Mouse (Mus musculus) forebrain, embryonic 11.5 days (tissue): ENCODE results near the gene Chrd. TPM values are rescaled to one million over a fixed set of nuclear protein-coding genes. Genes with fewer than 3 reads are reported as not detected.

ENCODE experiments used
- ATAC-seq: fragments of 200-750 bp; cut with Nextera tagmentation; replicated peaks from 2 replicates; pipeline ENCODE4 v1.8.0; 2017; ENCODE audit warnings: moderate TSS enrichment; ENCODE audit not compliant: low FRiP score
- DNase-seq: peaks from one replicate; pipeline ENCODE4 v3.0.0-alpha.2; 2017; ENCODE audit warnings: low spot score
- H3K27ac ChIP-seq: fragments of 300-500 bp; sonication (generic); 2 replicates; pipeline ENCODE4 v1.5.1; 2014; ENCODE audit warnings: low read depth, low read length
- H3K27me3 ChIP-seq: fragments of 300-500 bp; sonication (generic); 2 replicates; pipeline ENCODE4 v1.6.1; 2014; ENCODE audit warnings: mild to moderate bottlenecking, low read length, mixed read lengths; ENCODE audit not compliant: control insufficient read depth, insufficient read depth
- H3K36me3 ChIP-seq: fragments of 300-500 bp; sonication (generic); 2 replicates; pipeline ENCODE4 v1.6.1; 2014; ENCODE audit warnings: mild to moderate bottlenecking, low read length, moderate library complexity, mixed read lengths; ENCODE audit not compliant: control insufficient read depth, insufficient read depth
- H3K4me1 ChIP-seq: fragments of 300-500 bp; sonication (generic); replicated peaks from 2 replicates; pipeline ENCODE4 v1.6.1; 2014; ENCODE audit warnings: low read length, mixed read lengths; ENCODE audit not compliant: control insufficient read depth, insufficient read depth
- H3K4me2 ChIP-seq: fragments of 300-500 bp; sonication (generic); 2 replicates; pipeline ENCODE4 v1.6.1; 2014; ENCODE audit warnings: low read depth, mild to moderate bottlenecking, low read length, moderate library complexity, mixed read lengths; ENCODE audit not compliant: severe bottlenecking
- H3K4me3 ChIP-seq: fragments of 300-500 bp; sonication (generic); 2 replicates; pipeline ENCODE4 v1.5.1; 2014; ENCODE audit warnings: low read depth, low read length
- H3K9ac ChIP-seq: fragments of 300-500 bp; sonication (generic); 2 replicates; pipeline ENCODE4 v1.6.1; 2014; ENCODE audit warnings: low read length
- H3K9me3 ChIP-seq: fragments of 300-500 bp; sonication (generic); 2 replicates; pipeline ENCODE4 v1.6.1; 2016; ENCODE audit warnings: low read length, mixed read lengths; ENCODE audit not compliant: control insufficient read depth
- WGBS: fragments of 180-500 bp; shearing (Covaris S2); extraction: QIAGEN DNeasy Blood & Tissue Kit; methylation state at CpG from one replicate; pipeline ENCODE4 v1.1.7; 2014; 5-methylcytosine and 5-hydroxymethylcytosine counted together
- polyA plus RNA-seq: library from polyadenylated mRNA; unstranded; fragments of >200 nt; fragmentation: Nextera tagmentation; extraction: Ambion mirVana; gene quantifications from 2 replicates; pipeline ENCODE4 v1.2.1, GENCODE M21; 2014

Gene Chrd
- polyA plus RNA-seq, 1 experiment from 2014 or later = 2.3 TPM

DNA sequence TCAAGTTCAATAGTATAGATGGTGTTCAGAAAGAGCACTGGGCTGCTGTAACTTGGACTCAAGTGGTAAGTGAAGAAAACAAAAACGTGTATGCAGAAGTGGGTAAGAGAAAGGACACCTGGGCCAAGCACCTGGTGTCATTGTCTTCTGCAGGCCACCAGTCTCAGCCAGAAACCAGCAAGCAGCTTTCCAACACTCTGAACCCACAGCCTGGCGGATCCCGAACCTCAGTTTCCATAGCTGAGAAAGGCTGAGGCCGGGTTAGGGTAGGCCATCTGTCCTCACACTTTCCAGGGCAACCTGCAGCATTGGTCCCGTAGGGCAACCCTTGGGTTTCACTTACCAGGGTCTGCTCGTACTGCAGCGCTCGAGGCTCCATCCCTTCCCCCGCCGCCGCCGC lies 17.4 kb upstream of the Chrd start:
- Histone ChIP-seq H3K27me3 (no peaks in the 10 kb centered on the region), H3K4me1 (peaks cover 9% of the 10 kb centered on the region; the same call in 1 of the 2 replicates), H3K4me3 (peak overlapping the region; percentile 44), H3K4me2 (peak overlapping the region; percentile 85), H3K27ac (peak overlapping the region; percentile 84), H3K9me3 (no peaks in the 10 kb centered on the region), H3K36me3 (no peaks in the 10 kb centered on the region; the same call in 1 of the 2 replicates), H3K9ac (peak overlapping the region; percentile 76)
- no peak; the same call in 1 of the 2 replicates for ATAC-seq
- no peak for DNase-seq
- WGBS = 1% methylated on average over 12 of the region's 12 CpGs

DNA sequence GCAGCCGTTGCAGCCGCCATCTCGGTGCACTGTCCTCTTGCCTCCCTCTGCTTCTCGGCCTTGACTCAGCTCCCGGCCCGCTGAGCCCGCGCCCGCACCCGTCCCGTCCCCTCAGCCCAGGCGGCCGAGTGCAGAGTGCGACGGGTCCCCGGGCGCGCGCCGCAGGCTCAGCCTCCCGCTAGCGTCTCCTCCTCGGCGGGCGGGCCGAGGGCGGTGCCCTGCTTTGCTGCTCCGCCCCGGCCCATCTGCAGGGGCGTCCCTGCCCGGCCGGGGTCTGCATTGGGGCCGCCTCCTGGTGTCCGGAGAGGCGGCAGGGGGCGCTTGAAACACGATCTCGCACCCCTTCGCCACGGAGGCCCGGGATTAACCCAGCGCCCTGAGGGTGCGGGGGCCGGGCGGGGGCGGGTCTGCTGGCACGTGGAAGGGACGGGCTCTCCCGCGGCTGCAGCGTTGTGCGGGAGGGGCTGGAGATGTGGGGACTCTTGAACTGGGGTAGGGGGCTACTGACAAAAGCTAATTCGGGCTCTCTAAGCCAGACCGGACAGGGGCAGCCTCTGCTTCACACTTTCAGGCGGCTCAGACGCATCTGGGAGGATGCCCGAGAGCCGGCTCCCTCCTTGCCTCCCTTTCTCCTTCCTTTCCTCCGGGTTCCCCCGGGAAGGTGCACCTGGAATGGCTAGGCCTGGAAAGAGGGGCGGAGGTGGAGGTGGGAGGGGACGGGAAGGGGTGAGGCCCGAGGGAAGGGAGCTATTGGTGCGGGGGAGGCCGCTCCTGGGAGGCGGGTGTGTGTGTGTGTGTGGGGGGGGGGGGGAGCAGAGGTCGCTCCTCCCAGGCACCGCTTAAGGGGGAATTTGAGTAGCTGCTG lies 16.7 kb upstream of the Chrd start:
- Histone ChIP-seq H3K4me3 (peak overlapping the region; percentile 44), H3K27ac (peak overlapping the region; percentile 84), H3K4me2 (peak overlapping the region; percentile 85), H3K4me1 (peaks cover 9% of the 10 kb centered on the region; the same call in 1 of the 2 replicates), H3K27me3 (no peaks in the 10 kb centered on the region), H3K36me3 (no peaks in the 10 kb centered on the region; the same call in 1 of the 2 replicates), H3K9ac (peak overlapping the region; percentile 76), H3K9me3 (no peaks in the 10 kb centered on the region)
- DNase-seq = peak; percentile 93
- WGBS = under 1% methylated on average over 60 of the region's 68 CpGs
- peak; percentile 87 for ATAC-seq

DNA sequence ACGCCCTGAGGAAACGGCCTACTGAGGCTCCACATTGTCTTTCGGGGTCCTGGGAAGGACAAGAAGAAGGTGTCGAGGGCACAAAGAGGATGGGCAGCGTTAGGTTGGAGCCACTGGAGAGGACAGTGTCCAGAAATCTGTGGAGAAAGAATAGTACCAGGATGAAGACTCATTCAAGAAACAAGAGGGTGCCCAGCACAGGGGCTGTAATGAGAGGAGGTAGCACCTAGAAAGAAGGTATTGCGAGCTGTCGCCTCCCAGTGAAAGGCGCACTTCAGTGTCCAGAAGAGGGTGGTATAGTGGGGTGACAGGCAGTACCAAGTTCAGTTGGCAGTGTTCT lies 16.1 kb upstream of the Chrd start:
- 1% methylated on average over 8 of the region's 8 CpGs for WGBS
- peak overlapping the region; percentile 85 for H3K4me2 ChIP-seq
- no peak; the same call in 1 of the 2 replicates for ATAC-seq
- no peaks in the 10 kb centered on the region for H3K9me3 ChIP-seq
- H3K36me3 ChIP-seq = no peaks in the 10 kb centered on the region; the same call in 1 of the 2 replicates
- H3K4me1 ChIP-seq = peaks cover 9% of the 10 kb centered on the region; the same call in 1 of the 2 replicates
- H3K9ac ChIP-seq = peak overlapping the region; percentile 76
- H3K4me3 ChIP-seq = peak overlapping the region; percentile 44
- H3K27me3 ChIP-seq = no peaks in the 10 kb centered on the region
- DNase-seq = no peak
- peak overlapping the region; percentile 84 for H3K27ac ChIP-seq

DNA sequence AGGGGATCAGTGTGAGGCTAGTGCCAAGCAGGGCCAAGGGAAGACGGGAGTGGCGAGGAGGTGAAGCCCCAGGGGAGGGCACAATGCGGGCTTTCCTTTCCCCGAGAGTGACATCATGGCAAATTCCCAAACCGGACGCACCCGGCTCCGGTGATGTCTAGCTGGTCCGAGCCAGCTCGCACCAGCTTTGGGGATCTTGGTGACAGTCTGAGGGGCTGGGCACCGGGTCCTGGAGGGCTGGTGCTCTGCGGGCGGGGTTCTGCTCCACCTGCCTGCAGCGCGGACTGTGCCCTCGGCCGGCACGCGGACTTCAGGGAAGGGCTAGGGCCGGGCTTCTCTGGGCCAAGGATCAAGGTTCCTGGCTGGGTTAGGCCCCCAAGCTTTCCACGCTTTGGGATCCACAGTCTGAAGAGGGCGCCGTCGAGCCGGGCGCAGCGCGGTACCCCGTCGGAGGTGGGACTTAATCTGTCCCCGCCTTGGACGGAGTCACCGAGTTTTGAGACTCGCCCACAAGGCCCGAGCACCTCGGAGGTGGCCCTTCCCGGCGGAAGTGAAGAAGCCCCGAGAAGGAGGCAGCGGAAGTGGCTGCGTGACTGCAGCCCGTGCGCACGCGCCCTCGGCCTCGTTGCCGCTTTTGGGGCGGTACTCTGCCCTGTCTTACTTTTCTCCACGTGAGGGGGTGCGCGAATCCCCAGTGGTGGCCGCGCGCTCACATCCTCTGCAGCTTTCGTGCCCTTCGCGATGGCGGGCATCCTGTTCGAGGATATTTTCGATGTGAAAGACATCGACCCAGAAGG lies 15.5 kb upstream of the Chrd start, which contains the start of the genes Polr2h and Clcn2:
Gene Polr2h (plus strand): TSS at position 485 of the 797 bp plus-strand sequence.
Gene Clcn2 (minus strand): TSS at position 566 of the 797 bp plus-strand sequence.
- no peaks in the 10 kb centered on the region; the same call in 1 of the 2 replicates for H3K36me3 ChIP-seq
- WGBS = under 1% methylated on average over 62 of the region's 62 CpGs
- H3K9me3 ChIP-seq = no peaks in the 10 kb centered on the region
- H3K4me2 ChIP-seq = peak within 1 kb of the TSS; percentile 85
- H3K4me1 ChIP-seq = peaks cover 9% of the 10 kb centered on the region; the same call in 1 of the 2 replicates
- peak within 1 kb of the TSS; percentile 84 for H3K27ac ChIP-seq
- DNase-seq = peak; percentile 96
- H3K9ac ChIP-seq = peak within 1 kb of the TSS; percentile 76
- ATAC-seq = peak; percentile 83
- no peaks in the 10 kb centered on the region for H3K27me3 ChIP-seq
- H3K4me3 ChIP-seq = peak within 1 kb of the TSS; percentile 44

DNA sequence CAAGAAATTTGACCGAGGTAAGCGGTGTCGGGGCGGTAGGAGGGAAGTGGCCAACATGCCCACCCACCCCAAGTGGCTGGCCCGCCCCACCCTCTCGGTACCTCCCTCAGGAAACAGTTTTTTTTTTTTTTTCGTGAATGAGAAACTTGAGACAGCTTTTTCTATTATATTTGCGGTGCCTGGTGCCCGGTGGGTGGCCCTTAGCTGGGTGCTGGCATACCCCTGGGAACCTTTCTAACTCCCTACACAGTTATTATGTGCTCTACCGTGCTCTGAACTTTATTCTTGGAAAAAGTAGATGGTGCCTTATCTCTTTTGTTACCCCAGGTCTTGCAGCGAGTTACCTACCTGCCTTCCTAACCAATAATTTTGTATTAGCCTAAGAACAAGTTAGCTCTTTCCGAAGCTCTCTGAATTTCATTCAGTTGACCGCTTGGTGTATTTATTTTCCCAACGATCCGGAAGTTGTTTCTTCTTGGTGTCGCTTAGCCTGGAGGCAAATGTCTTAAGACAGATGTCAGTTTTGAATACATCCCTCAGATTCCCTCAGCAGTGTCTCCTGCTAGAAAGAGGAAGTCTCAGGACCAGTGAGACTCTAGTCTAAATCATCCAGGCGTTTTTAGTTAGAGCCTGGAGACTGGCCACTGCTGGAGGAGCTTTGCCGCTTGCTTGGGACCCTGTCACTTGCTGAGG lies 14.8 kb upstream of the Chrd start:
- peak overlapping the region; percentile 44 for H3K4me3 ChIP-seq
- no peaks in the 10 kb centered on the region for H3K9me3 ChIP-seq
- peak overlapping the region; percentile 76 for H3K9ac ChIP-seq
- H3K36me3 ChIP-seq = no peaks in the 10 kb centered on the region; the same call in 1 of the 2 replicates
- peak overlapping the region; percentile 85 for H3K4me2 ChIP-seq
- H3K27ac ChIP-seq = peak overlapping the region; percentile 84; the same call in 1 of the 2 replicates
- WGBS = 4% methylated on average over 18 of the region's 18 CpGs
- no peak for ATAC-seq
- H3K27me3 ChIP-seq = no peaks in the 10 kb centered on the region
- DNase-seq = no peak
- H3K4me1 ChIP-seq = peaks cover 9% of the 10 kb centered on the region; the same call in 1 of the 2 replicates

DNA sequence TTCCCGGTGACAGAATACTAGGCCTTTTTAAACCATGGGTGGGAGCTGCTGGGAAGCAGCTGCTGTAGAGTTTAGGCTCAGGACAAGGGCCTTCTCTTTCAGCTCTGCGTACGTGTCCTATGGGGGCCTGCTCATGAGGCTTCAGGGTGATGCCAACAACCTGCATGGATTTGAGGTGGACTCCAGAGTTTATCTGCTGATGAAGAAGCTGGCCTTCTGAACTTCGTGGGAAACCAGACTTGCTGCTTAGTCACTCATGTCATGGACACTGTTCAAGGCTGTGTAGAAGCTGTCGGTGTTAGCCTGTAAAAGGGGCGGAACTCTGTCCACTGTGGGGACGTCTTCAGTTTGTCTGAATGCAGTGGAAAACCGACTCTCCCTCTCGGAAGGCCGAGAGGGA lies 11.1 kb upstream of the Chrd start:
- H3K36me3 ChIP-seq = no peaks in the 10 kb centered on the region; the same call in 1 of the 2 replicates
- ATAC-seq (no peak), DNase-seq (no peak)
- no peak overlapping the region for H3K4me3 ChIP-seq
- H3K9ac ChIP-seq = no peak overlapping the region
- H3K4me1 ChIP-seq = peaks cover 2% of the 10 kb centered on the region; the same call in 1 of the 2 replicates
- H3K9me3 ChIP-seq = no peaks in the 10 kb centered on the region
- H3K4me2 ChIP-seq = no peak overlapping the region
- 91% methylated on average over 10 of the region's 10 CpGs for WGBS
- no peaks in the 10 kb centered on the region for H3K27me3 ChIP-seq
- no peak overlapping the region for H3K27ac ChIP-seq

DNA sequence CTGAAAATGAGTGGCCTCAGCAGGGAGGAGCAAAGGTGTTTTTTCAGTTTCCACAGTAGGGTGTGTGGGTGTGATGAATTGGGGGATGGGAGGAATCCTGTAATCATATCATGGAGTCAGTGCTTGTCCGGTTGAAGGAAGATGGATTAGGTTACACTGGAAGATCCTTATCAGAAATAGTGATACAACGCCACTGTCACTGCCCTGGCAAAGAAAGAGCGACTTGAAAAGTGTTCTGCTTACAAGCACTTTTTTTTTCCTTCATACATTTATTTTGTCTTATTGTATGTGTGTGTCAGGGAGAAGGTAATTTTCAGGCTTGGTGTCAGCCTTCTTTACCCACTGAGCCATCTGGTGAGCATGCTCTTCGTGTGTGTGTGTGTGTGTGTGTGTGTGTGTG lies 10.2 kb upstream of the Chrd start:
- Histone ChIP-seq H3K9me3 (no peaks in the 10 kb centered on the region), H3K27me3 (no peaks in the 10 kb centered on the region), H3K4me3 (no peak overlapping the region), H3K27ac (no peak overlapping the region), H3K36me3 (no peaks in the 10 kb centered on the region; the same call in 1 of the 2 replicates), H3K4me1 (no peaks in the 10 kb centered on the region; the same call in 1 of the 2 replicates), H3K4me2 (no peak overlapping the region), H3K9ac (no peak overlapping the region)
- 84% methylated on average over 4 of the region's 4 CpGs for WGBS
- ATAC-seq (no peak), DNase-seq (no peak)

DNA sequence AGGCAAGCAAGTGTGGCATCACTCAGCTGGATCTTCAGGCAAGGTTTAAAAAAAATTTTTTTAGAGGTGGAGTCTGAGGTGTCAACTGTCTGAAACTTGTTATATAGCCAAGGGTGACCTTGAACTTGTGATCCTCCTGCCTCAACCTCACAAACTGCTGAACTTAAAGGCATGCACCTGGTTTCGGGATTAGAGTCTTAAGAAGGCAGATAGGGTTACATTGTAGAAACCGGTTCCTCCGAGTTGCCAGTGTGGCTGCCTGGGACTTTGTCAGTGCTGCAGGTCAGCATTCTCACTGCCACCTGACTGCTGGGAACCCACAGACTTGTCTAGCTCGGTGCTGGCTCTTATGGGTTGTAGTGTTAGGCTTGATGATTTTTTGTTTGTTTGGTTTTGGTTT lies 9.7 kb upstream of the Chrd start:
- H3K4me3 ChIP-seq = no peak overlapping the region
- H3K4me2 ChIP-seq = no peak overlapping the region
- no peaks in the 10 kb centered on the region for H3K9me3 ChIP-seq
- no peaks in the 10 kb centered on the region; the same call in 1 of the 2 replicates for H3K4me1 ChIP-seq
- no peaks in the 10 kb centered on the region for H3K27me3 ChIP-seq
- H3K36me3 ChIP-seq = no peaks in the 10 kb centered on the region; the same call in 1 of the 2 replicates
- H3K27ac ChIP-seq = no peak overlapping the region
- no peak for DNase-seq
- no peak for ATAC-seq
- 55% methylated on average over 4 of the region's 4 CpGs for WGBS
- H3K9ac ChIP-seq = no peak overlapping the region
